Mouse (Mus musculus) bone marrow macrophage, adult 2 months (primary cell): Measurements from ENCODE around the gene Pak6.

Source experiments
- CTCF ChIP-seq: IDR thresholded peaks from 2 replicates; pipeline ENCODE4 v1.5.1; 2012; ENCODE audit warnings: low read depth, mild to moderate bottlenecking, low read length, moderate library complexity
- POLR2A ChIP-seq: IDR thresholded peaks from 2 replicates; pipeline ENCODE4 v1.6.1; 2012; ENCODE audit warnings: mild to moderate bottlenecking, low read depth, low read length, borderline replicate concordance

- TF ChIP-seq POLR2A = no peak
- TF ChIP-seq CTCF = no peak
These were observed 62.4 kb downstream of the Pak6 start for GRCm38 (mm10) chr2:118725511-118725910.
